Mouse (Mus musculus) liver, postnatal 0 days (tissue): ENCODE measurements around the gene Brca2.

Experiments used
- CTCF ChIP-seq: sonication (generic); IDR thresholded peaks from 2 replicates; pipeline ENCODE4 v1.5.1; 2016; ENCODE audit warnings: antibody characterized with exemption, low read depth
- EP300 ChIP-seq: IDR thresholded peaks from 2 replicates; pipeline ENCODE4 v1.6.1; 2016; ENCODE audit warnings: antibody characterized with exemption, low read depth, mild to moderate bottlenecking

DNA sequence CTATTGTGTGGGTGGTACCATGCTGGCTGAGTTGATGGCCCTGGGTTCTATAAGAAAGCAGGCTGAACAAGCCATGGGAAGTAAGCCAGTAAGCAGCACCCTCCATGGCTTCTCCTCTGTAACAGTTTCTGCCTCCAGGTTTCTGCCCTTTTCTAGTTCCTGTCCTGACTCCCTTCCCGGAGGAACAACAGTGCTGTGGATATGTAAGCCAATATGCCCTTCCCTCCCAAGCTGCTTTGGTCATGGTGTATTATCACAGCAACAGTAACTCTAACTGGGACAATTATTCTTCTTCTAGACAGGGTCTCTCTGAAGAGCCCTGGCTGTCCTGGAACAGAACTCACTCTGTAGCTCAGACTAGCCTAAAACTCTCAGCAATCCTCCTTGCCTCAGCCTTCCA is 88.7 kb downstream of the Brca2 start:
- TF ChIP-seq CTCF (no peak), EP300 (no peak)
